Mouse (Mus musculus): Measurements from ENCODE around the gene Serpinb9b.

- no peak for TF ChIP-seq CTCF (IDR thresholded peaks at IDR 0.05; ENCODE audit: insufficient read depth, low read length)
- TF ChIP-seq POLR2A (IDR thresholded peaks at IDR 0.05; ENCODE audit: borderline replicate concordance, extremely low read depth, low read depth, low read length) = no peak
Observed at GRCm38 (mm10) chr13:33047234-33047633, 20.0 kb downstream of the Serpinb9b start.

All from lung, adult 2 months (tissue).